Mouse (Mus musculus): ENCODE measurements around the gene Magel2. TPM values are rescaled to one million over a fixed set of nuclear protein-coding genes. Genes with fewer than 3 reads are reported as not detected.

Magel2 gene
- 0.07 and 0.15 TPM in 2 replicates for polyA plus RNA-seq (2015; fragmentation: Nextera tagmentation; extraction: Ambion mirVana)

DNA sequence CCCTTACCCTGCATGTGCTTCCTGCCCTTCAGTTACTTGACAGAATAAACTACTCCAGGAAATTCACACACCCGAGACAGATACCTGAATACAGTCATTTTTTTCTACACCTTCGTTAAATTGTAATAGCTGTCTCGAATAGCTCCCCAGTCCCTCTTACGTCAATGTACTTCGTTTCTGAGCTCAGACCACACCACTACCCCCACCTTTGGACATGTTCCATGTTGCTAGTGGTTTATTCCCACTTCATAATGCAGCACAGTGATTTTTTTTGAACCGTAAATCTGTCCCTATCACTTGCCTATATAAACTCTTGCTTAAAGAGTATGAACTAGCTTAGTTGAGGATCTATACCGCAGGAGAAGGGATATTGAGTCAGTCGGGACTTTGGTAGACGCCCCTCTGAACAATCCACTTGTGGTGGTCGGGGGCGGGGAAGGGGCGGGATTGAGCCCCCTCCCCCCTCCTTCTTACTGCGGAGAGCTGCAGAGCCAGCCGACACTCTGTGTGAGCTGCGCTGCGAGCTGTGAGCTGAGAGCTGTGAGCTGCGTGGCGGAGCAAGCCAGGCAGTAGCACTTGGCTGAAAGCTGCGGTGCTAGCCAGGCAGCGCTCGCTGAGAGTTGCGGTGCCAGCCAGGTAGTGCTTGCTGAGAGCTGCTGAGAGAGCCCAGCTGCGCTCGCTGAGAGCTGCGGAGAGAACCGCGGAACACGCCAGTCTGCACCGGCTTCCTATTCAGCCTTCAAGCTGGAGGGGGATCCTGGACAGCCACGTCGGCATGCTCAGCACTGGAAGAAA, at the start of gene Magel2:
TSS of gene Magel2 (plus strand) at position 501 of the 795 bp plus-strand sequence.
- ATAC-seq (ENCODE audit: insufficient read depth) = no peak
- H3K4me2 ChIP-seq = no peak within 1 kb of the TSS; the same call in 1 of the 2 replicates

GRCm38 (mm10) chr7:62345411-62345810, 31.4 kb upstream of the Magel2 start:
- 0 out of 2 replicates have a peak, but pooled peaks cover 5% of the 10 kb centered on the region for H3K27me3 ChIP-seq
- no peak overlapping the region for H3K4me3 ChIP-seq (replicated peaks)
- no peak overlapping the region for H3K4me2 ChIP-seq
- no peak for ATAC-seq (ENCODE audit: insufficient read depth)
- WGBS (ENCODE audit: insufficient replicate concordance) = 10% methylated on average over 1 of the region's 1 CpGs
- H3K9ac ChIP-seq = no peak overlapping the region
- no peaks in the 10 kb centered on the region for H3K9me3 ChIP-seq (replicated peaks)
- H3K36me3 ChIP-seq (replicated peaks) = no peaks in the 10 kb centered on the region
- no peaks in the 10 kb centered on the region for H3K4me1 ChIP-seq (replicated peaks)
- H3K27ac ChIP-seq (replicated peaks) = no peak overlapping the region

More for the DNA sequence above, at the start of gene Magel2:
- Histone ChIP-seq H3K36me3 (replicated peaks) (no peaks in the 10 kb centered on the region), H3K9ac (no peak within 1 kb of the TSS), H3K27me3 (0 out of 2 replicates have a peak, but pooled peaks cover 7% of the 10 kb centered on the region), H3K9me3 (replicated peaks) (no peaks in the 10 kb centered on the region), H3K27ac (replicated peaks) (no peak within 1 kb of the TSS), H3K4me1 (replicated peaks) (no peaks in the 10 kb centered on the region), H3K4me3 (replicated peaks) (no peak within 1 kb of the TSS)
- WGBS (ENCODE audit: insufficient replicate concordance) = 18% methylated on average over 31 of the region's 31 CpGs

DNA sequence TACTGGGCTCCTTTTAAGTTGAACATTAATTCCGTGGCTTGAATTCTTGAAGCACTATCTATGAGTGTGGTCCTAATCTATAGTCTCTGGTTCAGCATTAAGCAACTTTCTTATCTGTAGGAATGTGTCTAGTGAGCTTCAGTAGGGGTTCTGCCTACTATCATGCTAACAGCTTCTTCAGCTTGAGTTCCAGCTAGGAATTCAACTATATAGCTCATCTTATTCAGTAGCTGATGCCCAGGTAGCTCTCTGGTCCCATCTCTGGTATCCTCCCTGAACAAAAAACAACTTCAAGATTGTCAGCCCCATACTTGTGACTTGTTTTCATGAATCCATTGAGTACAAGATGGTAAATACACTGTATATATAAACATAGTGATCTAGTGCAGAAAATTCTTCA, 30.5 kb upstream of the Magel2 start, which contains the start of gene Ndn:
TSS of gene Ndn (plus strand) at position 301 of the 400 bp plus-strand sequence.
- H3K4me2 ChIP-seq = no peak within 1 kb of the TSS
- H3K9me3 ChIP-seq (replicated peaks) = no peaks in the 10 kb centered on the region
- no peak within 1 kb of the TSS for H3K4me3 ChIP-seq (replicated peaks)
- H3K36me3 ChIP-seq (replicated peaks) = no peaks in the 10 kb centered on the region
- no peaks in the 10 kb centered on the region for H3K4me1 ChIP-seq (replicated peaks)
- H3K27ac ChIP-seq (replicated peaks) = no peak within 1 kb of the TSS
- H3K27me3 ChIP-seq = 0 out of 2 replicates have a peak, but pooled peaks cover 5% of the 10 kb centered on the region
- no peak within 1 kb of the TSS for H3K9ac ChIP-seq
- no peak for ATAC-seq (ENCODE audit: insufficient read depth)
- 36% methylated on average over 1 of the region's 1 CpGs for WGBS (ENCODE audit: insufficient replicate concordance)

DNA sequence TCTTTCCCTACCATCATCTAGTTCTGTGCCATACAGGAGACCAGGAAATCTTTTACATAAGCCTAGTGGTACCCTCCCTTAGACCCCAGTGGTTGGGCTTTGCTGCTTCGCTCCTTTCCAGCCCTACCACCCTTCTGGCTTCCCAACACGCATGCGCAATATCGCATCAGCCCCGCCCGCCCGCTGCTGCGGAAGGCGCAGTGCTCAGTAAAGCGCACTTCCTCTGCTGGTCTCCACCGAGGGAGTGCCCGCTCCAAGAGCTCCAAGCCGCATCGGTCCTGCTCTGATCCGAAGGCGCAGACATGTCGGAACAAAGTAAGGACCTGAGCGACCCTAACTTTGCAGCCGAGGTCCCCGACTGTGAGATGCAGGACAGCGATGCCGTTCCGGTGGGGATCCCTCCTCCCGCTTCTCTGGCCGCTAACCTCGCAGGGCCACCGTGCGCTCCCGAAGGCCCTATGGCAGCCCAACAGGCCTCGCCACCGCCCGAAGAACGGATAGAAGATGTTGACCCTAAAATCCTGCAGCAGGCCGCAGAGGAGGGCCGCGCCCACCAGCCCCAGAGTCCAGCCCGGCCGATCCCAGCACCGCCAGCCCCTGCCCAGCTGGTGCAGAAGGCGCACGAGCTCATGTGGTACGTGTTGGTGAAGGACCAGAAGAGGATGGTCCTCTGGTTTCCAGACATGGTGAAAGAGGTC, 28.6 kb upstream of the Magel2 start:
- no peak for ATAC-seq (ENCODE audit: insufficient read depth)
- no peak overlapping the region for H3K9ac ChIP-seq
- H3K4me2 ChIP-seq = peak overlapping the region; percentile 39
- no peaks in the 10 kb centered on the region for H3K36me3 ChIP-seq (replicated peaks)
- no peaks in the 10 kb centered on the region for H3K4me1 ChIP-seq (replicated peaks)
- peak overlapping the region; percentile 22; the same call in 1 of the 2 replicates for H3K4me3 ChIP-seq (replicated peaks)
- no peaks in the 10 kb centered on the region for H3K9me3 ChIP-seq (replicated peaks)
- H3K27ac ChIP-seq (replicated peaks) = no peak overlapping the region
- H3K27me3 ChIP-seq = 0 out of 2 replicates have a peak, but pooled peaks cover 5% of the 10 kb centered on the region
- WGBS (ENCODE audit: insufficient replicate concordance) = 13% methylated on average over 42 of the region's 42 CpGs

DNA sequence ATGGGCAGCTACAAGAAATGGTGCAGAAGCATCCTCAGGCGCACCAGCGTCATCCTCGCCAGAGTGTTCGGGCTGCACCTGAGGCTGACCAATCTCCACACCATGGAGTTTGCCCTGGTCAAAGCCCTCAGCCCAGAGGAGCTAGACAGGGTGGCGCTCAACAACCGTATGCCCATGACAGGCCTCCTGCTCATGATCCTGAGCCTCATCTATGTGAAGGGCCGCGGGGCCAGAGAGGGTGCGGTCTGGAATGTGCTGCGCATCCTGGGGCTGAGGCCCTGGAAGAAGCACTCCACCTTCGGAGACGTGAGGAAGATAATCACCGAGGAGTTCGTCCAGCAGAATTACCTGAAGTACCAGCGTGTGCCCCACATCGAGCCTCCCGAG, 28.0 kb upstream of the Magel2 start:
- Histone ChIP-seq H3K36me3 (replicated peaks) (no peaks in the 10 kb centered on the region), H3K27me3 (0 out of 2 replicates have a peak, but pooled peaks cover 5% of the 10 kb centered on the region), H3K27ac (replicated peaks) (no peak overlapping the region), H3K9me3 (replicated peaks) (no peaks in the 10 kb centered on the region), H3K4me1 (replicated peaks) (no peaks in the 10 kb centered on the region), H3K4me2 (peak overlapping the region; percentile 39; the same call in 1 of the 2 replicates), H3K4me3 (replicated peaks) (peak overlapping the region; percentile 22; the same call in 1 of the 2 replicates), H3K9ac (no peak overlapping the region)
- no peak for ATAC-seq (ENCODE audit: insufficient read depth)
- WGBS (ENCODE audit: insufficient replicate concordance) = 29% methylated on average over 17 of the region's 17 CpGs

DNA sequence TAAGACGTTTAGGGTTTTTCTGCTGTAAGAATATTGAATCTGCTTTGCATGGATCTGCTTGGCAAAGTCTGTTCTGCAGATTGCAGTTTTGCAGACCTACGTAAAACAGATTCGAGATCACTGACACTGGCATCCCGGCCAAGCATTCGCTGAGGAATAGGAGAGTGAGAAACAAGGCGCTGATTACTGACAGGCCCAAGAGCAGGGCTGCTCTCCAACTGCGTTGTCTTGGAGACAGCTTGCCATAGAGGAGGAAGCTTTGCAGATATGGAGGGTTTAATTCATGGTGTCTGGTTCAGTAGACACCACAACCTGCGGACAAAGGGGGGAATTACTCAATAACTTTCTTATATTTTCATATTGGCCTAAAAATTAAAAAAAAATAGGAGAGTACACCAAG, 25.5 kb upstream of the Magel2 start:
- Histone ChIP-seq H3K4me3 (replicated peaks) (no peak overlapping the region), H3K27me3 (0 out of 2 replicates have a peak, but pooled peaks cover 5% of the 10 kb centered on the region), H3K4me1 (replicated peaks) (no peaks in the 10 kb centered on the region), H3K9me3 (replicated peaks) (no peaks in the 10 kb centered on the region), H3K4me2 (no peak overlapping the region), H3K36me3 (replicated peaks) (no peaks in the 10 kb centered on the region), H3K27ac (replicated peaks) (no peak overlapping the region), H3K9ac (no peak overlapping the region)
- no peak for ATAC-seq (ENCODE audit: insufficient read depth)
- WGBS (ENCODE audit: insufficient replicate concordance) = 43% methylated on average over 8 of the region's 8 CpGs

DNA sequence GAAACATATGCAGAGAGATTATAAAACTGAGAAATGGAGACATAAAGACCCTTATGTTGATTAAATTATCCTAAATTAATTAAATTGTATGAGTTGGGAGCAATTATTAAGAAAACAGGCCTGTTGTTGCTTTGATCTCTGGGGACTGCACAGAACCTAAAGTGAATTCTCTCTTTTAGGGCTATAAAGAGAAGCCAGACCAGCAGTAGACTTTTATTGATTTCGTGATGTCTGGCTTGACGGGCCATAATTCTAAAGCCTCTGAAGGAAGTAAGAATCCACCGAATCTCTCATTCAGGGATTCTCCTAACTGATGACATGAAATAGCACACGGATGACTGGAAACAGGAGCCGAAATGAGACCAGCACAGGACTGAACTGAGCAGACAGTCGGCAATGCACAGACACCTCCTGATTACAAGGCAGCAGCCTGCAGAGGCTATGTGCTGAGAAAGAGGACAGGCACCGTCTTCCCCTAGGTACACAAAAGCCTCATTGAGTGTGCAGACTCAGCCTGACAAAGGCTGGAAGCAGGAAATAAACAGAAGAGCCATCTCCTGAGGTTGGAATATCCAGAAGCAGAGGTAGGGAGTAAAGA, 11.7 kb upstream of the Magel2 start:
- ATAC-seq (ENCODE audit: insufficient read depth) = no peak
- 54% methylated on average over 7 of the region's 7 CpGs for WGBS (ENCODE audit: insufficient replicate concordance)
- Histone ChIP-seq H3K9me3 (replicated peaks) (no peaks in the 10 kb centered on the region), H3K36me3 (replicated peaks) (no peaks in the 10 kb centered on the region), H3K4me2 (no peak overlapping the region), H3K9ac (no peak overlapping the region), H3K27ac (replicated peaks) (no peak overlapping the region), H3K4me1 (replicated peaks) (no peaks in the 10 kb centered on the region), H3K27me3 (no peaks in the 10 kb centered on the region), H3K4me3 (replicated peaks) (no peak overlapping the region)

DNA sequence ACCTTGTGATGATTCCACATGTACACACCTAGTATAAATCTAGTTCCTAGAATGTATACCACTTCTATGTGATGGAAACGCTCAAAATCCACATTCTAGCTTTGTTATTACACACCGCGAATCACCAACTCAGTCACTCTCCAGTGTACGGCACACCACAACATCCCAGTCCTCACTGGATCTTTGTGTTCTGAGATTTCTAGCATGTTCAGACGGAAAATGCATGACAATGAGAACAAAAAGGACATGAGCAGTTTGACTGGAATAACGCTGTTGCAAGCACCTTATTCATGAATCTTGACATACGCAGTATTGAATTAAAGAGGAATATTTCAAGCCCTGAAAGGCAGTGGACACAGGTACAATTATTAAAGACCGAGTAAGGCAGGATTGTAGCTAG, 10.1 kb upstream of the Magel2 start:
- H3K4me3 ChIP-seq (replicated peaks) = no peak overlapping the region
- WGBS (ENCODE audit: insufficient replicate concordance) = 66% methylated on average over 8 of the region's 8 CpGs
- no peak for ATAC-seq (ENCODE audit: insufficient read depth)
- H3K9ac ChIP-seq = no peak overlapping the region
- no peak overlapping the region for H3K27ac ChIP-seq (replicated peaks)
- H3K4me1 ChIP-seq (replicated peaks) = no peaks in the 10 kb centered on the region
- H3K27me3 ChIP-seq = no peaks in the 10 kb centered on the region
- H3K9me3 ChIP-seq (replicated peaks) = no peaks in the 10 kb centered on the region
- H3K4me2 ChIP-seq = no peak overlapping the region
- no peaks in the 10 kb centered on the region for H3K36me3 ChIP-seq (replicated peaks)

- Histone ChIP-seq H3K27ac (replicated peaks) (no peak overlapping the region), H3K27me3 (0 out of 2 replicates have a peak, but pooled peaks cover 7% of the 10 kb centered on the region), H3K4me2 (no peak overlapping the region), H3K4me3 (replicated peaks) (no peak overlapping the region), H3K9me3 (replicated peaks) (no peaks in the 10 kb centered on the region), H3K4me1 (replicated peaks) (no peaks in the 10 kb centered on the region), H3K36me3 (replicated peaks) (no peaks in the 10 kb centered on the region), H3K9ac (no peak overlapping the region)
- ATAC-seq (ENCODE audit: insufficient read depth) = no peak
- 19% methylated on average over 4 of the region's 4 CpGs for WGBS (ENCODE audit: insufficient replicate concordance)
Observed at GRCm38 (mm10) chr7:62375658-62376057, 1.2 kb upstream of the Magel2 start.

DNA sequence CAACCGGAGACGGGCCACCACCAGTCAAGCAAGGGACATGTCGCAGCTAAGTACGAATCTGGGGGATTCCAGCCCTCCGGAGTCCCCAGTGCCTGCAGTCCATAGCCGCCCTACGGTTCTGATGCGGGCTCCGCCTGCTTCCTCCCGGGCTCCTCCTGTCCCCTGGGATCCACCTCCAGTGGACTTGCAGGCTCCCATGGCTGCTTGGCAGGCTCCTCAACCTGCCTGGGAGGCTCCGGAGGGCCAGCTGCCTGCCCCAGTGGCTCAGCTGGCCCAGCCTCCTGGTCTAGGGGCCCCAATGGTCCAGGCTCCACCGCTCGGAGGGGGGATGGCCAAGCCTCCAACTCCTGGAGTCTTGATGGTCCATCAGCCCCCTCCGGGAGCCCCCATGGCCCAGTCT, 503 bp downstream of the Magel2 start:
- H3K4me3 ChIP-seq (replicated peaks) = no peak overlapping the region
- H3K4me1 ChIP-seq (replicated peaks) = no peaks in the 10 kb centered on the region
- no peaks in the 10 kb centered on the region for H3K9me3 ChIP-seq (replicated peaks)
- 0 out of 2 replicates have a peak, but pooled peaks cover 7% of the 10 kb centered on the region for H3K27me3 ChIP-seq
- H3K36me3 ChIP-seq (replicated peaks) = no peaks in the 10 kb centered on the region
- H3K9ac ChIP-seq = no peak overlapping the region
- no peak overlapping the region; the same call in 1 of the 2 replicates for H3K4me2 ChIP-seq
- WGBS (ENCODE audit: insufficient replicate concordance) = 32% methylated on average over 14 of the region's 14 CpGs
- no peak overlapping the region for H3K27ac ChIP-seq (replicated peaks)
- ATAC-seq (ENCODE audit: insufficient read depth) = no peak

DNA sequence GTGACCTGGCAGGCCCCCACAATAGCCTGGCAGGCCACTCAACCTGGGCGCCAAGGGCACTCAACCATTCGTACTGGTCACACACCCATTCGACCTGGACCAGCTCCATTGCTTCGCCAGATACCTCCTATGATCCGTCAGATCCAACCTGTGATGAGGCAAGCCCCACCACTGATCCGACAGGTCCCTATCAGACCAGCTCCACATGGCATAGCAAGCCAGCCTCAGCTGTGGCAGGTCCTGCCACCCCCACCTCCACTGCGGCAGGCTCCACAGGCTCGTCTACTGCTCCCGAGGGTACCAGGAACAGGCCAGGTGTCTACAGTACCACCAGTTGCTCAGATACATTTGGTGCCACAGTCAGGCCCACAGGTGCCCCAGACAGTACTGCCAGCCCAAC, 1.7 kb downstream of the Magel2 start:
- H3K27me3 ChIP-seq = 0 out of 2 replicates have a peak, but pooled peaks cover 7% of the 10 kb centered on the region
- H3K9me3 ChIP-seq (replicated peaks) = no peaks in the 10 kb centered on the region
- no peak overlapping the region for H3K4me2 ChIP-seq
- WGBS (ENCODE audit: insufficient replicate concordance) = 68% methylated on average over 9 of the region's 9 CpGs
- no peaks in the 10 kb centered on the region for H3K4me1 ChIP-seq (replicated peaks)
- H3K9ac ChIP-seq = no peak overlapping the region
- no peaks in the 10 kb centered on the region for H3K36me3 ChIP-seq (replicated peaks)
- H3K27ac ChIP-seq (replicated peaks) = no peak overlapping the region
- no peak overlapping the region for H3K4me3 ChIP-seq (replicated peaks)
- no peak for ATAC-seq (ENCODE audit: insufficient read depth)
